Mouse (Mus musculus) gastrocnemius, postnatal 10 days (tissue): ENCODE measurements around the gene Iba57. TPM values are rescaled to one million over a fixed set of nuclear protein-coding genes. Genes with fewer than 3 reads are reported as not detected.
"Not testable (repeated sequence)": the region's sequence is repeated elsewhere in the genome, so short reads cannot be mapped to it uniquely, and the experiment has no call there.

Experiments
- DNase-seq: peaks from one replicate; pipeline ENCODE4 v3.0.0; 2021; ENCODE audit warnings: mixed read lengths
- long read RNA-seq, 2 experiments: library from polyadenylated mRNA; stranded (forward); transcript quantifications; one replicate each; pipeline ENCODE4 v2.0.0; 2021
- total RNA-seq, 2 experiments: library from RNA; stranded (reverse); gene quantifications; 2 replicates each; pipeline ENCODE4 v1.2.3; 2021

Iba57 gene
- 10 to 100 TPM in 1 of 2 experiments, 1 to 10 TPM in 1; 9.4 to 10.6 TPM for total RNA-seq
- long read RNA-seq, experiment 1, full-length matches to known transcripts: 1 of 2 reads
- long read RNA-seq, experiment 1, partial matches to known transcripts: 1 of 2 reads
- long read RNA-seq, experiment 1, other reads (novel, unspliced or antisense): 0 of 2 reads
- long read RNA-seq, experiment 2, full-length matches to known transcripts: 3 of 8 reads
- long read RNA-seq, experiment 2, partial matches to known transcripts: 3 of 8 reads
- long read RNA-seq, experiment 2, other reads (novel, unspliced or antisense): 2 of 8 reads

DNA sequence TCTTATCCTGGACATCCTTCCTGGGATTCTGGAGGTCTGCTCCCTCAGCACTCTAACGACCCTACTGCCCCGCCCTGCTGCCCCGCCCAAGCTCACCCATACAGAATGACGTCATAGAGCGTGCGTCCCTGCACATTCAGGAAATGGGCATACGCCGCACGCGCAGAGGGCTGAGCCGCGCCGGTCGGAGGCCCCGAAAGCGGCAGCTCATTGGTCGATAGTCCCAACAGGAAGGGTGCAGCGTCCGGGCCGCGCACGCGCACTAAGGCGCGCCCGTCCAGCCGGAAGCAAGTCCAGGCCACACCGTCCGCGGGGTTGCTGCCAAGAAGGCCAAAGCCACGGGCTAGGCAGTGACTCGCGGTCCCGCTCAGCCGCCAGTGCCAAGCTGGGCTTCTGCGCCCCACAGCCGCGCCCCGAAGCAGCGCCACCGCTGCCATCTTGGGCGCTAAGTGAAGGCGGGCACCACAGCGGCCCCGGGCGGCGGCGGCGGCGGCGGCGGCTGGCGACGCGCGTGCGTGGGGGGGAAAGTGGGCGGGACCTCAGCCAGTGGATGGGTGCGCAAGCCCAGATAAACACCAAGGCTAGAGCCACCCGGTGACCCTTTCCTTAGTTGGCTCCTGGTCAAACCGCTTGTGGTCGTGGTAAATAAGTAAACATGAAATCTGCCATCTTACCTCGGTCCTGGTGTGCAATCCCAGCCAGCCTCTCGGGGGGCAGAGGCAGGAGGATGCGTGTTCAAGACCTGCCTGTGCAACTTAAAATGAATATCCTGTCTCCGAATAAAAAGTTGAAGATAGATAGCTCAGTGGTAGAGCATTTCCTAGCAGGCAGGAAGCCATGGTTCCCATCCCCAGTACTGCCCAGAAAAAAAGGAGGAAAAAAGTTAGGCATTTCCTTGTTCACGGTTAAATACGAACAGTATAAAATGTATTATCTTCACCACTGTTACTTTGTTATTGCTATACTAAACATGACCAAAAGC, at the start of gene Iba57:
Gene Iba57, minus strand, starts transcription at position 485 of the 982 bp plus-strand sequence.
- DNase-seq: peak; percentile 92

DNA sequence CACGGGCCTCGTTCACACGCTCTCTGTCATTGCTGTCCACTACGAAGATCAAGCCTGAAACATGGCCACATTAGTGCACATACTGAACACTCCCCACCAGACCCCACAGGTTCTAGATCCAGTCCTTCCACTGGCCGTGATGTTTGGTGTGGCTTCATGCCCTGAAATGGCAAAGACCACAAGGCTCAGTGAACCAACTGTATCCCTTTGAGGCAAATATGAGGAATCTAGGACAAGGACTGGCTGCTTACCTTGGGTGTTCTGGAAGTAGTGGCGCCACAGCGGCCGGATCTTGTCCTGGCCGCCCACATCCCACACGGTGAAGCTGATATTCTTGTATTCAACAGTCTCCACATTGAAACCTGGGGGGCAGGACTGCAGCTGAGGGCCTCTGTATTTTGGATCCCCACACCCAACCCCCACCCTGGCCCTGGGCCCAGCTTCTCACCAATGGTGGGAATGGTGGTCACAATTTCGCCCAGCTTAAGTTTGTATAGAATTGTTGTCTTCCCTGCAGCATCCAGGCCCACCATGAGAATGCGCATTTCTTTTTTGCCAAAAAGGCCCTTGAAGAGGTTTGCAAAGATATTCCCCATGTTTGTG, 49.5 kb upstream of the Iba57 start:
- DNase-seq: no peak

DNA sequence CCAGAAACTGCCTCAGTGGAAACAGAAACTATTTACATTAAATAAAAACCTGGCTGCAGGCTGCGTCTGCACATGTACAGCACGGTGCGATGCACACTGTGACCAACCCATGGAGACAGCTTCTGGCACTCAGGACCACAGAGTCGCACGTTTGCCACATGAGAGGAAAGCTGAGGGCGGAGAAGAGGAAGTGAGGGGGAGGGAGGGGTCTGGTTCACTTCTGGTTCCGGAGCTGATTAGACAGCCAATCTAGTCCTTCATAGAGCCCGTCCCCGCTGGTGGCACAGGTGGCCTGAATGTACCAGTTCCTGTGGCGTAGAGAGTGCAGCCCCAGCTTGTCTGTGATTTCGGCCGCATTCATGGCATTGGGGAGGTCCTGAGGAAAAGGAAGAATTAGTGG, 48.8 kb upstream of the Iba57 start:
- not testable (repeated sequence) for DNase-seq

DNA sequence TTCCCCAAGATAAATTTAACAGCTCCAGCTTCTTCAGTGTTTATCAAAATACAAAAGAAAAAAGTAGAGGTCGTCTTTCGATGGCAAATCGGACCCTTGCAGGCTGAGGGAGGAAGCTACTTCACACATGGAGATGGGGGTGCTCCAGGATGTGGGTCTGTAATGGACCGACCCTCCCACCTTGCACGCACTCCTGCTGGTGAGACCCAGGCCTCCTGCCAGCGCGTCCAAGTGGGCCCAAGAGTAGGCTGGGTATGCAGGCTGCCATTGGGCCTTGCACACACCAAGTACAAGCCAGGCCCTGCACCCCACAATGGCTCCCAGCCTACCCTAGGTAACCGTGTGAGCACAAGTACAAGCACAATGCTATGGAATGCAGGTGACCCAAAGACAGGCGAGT, 48.0 kb upstream of the Iba57 start:
- not testable (repeated sequence) for DNase-seq

DNA sequence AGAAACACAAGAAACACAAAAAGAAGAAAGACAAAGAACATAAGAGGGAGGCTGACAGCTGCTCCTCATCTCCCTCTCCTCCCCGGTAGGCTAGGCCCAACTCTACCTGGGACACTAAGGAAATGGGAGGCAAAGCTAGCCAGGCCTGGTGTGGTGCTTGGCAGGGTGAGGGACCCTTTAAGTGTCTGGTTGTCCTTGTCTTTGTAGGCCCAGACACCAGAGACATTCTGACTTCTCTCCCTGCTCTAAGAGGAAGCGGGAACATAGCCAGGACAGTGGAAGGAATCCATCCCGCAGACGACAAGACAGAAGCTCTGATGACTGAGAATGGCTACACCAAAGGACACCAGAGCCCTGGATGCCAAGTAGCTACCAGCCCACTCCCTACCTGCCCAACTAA, 46.5 kb upstream of the Iba57 start:
- no peak for DNase-seq

DNA sequence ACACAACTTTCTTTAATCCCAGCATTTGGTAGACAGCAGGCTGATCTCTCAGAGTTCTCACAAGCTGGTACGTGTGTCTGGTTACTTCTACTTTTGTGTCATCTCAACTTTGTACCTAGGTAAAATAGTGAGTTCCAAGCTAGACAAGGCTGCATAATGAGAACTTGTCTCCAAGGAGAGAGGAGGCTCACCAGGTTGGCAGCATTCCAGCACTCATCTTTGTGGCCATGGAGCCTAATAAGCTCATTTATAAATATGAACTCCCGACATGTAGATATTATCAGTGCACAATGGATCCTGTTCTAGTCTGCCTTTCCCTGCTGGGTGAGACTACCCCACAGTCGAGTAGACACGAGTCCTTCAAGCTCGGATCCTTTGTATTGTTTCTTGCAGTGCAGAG, 46.0 kb upstream of the Iba57 start:
- DNase-seq: no peak

DNA sequence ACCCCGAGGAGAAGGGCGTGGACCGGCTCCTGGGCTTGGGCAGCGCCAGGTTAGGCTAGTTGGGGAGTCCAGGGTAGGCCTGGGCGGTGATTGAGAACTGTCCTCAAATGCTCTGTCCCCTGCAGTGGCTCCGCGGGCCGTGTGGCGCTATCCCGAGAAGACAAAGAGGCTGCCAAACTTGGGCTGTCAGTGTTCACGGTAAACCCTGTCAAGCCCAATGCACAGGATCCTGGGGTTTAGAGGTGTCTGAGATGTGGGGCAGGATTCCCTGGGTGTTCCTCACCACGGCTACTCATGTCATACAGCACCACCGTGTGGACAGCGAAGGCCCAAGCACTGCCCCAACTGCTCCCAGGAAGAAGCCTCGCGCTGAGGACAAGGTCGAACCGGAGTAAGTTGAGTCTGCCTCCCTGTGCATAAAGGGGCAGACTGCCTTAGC, 45.5 kb upstream of the Iba57 start:
- peak; percentile 59 for DNase-seq

DNA sequence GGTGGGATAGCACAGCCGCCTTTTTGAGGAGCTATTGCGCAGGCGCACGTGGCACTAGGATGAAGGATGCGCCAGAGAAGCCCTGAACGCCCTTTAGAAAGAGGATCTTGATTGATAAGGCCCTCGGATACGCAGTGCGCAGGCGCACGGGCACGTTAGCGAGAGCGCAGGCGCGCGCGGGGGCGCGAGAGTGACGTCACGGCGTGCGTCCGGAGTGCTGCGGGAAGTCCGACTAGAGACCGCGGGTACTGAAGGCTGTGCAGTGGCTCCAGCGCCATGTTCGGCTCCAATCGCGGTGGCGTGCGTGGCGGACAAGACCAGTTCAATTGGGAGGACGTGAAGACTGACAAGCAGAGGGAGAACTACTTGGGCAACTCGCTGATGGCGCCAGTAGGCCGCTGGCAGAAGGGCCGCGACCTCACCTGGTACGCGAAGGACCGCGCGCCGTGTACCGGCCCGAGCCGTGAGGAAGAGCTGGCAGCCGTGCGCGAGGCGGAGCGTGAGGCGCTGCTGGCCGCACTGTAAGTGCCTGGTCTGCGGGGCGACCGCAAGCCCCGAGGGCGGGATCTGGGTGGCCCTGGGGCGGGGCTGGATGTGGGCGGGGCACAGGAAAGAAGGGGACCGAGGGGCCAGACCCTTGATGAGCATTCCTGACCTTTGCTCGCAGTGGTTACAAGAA, 44.8 kb upstream of the Iba57 start, which contains the start of gene 2310033P09Rik:
Gene 2310033P09Rik, plus strand, starts transcription at position 169 of the 679 bp plus-strand sequence.
- DNase-seq: peak; percentile 92

DNA sequence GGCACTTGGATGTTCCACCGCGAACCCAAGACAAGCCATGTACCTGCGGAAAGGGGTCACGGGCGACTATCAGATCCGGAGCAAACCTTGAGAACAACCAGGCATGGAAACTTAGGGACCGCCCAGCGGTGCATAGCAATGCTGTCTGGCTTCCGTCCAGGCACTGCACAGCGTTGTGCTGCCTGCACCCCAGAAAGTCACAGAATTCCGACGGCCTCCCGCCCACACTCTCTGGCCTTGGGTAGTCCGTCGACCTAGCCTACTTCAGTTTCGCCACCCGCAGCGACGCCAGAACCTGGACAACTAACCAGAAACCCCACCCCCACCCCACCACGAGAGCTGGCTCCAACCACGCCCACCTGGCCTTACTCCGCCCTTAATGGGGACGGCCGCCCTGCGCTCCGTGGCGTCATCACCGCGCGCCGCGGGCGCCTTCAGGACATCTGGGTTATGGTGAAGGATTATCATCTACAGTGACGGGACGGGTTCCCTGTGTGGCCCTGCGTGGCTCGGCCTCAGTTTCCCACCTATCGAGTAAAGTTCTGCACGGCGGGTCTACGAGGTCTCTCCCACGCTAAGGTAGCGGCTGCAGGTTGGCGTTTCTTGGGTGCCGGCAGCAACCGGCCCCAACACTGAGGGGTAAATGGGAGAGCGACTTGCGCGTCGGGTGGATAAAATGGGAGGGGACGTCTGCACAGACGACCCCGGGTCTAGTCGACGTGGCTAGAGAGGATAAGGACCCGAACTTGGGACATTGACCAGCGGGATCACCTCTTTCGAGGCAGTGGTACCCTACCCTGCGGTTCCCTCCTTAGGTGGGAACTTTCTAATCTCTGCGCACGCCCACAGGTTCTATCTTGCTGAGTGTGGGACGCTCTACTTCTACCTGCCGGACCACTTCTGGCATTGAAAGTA, 38.8 kb upstream of the Iba57 start, which contains the start of gene Mrpl55:
Gene Mrpl55, plus strand, starts transcription at position 406 of the 915 bp plus-strand sequence.
- DNase-seq: peak; percentile 97

DNA sequence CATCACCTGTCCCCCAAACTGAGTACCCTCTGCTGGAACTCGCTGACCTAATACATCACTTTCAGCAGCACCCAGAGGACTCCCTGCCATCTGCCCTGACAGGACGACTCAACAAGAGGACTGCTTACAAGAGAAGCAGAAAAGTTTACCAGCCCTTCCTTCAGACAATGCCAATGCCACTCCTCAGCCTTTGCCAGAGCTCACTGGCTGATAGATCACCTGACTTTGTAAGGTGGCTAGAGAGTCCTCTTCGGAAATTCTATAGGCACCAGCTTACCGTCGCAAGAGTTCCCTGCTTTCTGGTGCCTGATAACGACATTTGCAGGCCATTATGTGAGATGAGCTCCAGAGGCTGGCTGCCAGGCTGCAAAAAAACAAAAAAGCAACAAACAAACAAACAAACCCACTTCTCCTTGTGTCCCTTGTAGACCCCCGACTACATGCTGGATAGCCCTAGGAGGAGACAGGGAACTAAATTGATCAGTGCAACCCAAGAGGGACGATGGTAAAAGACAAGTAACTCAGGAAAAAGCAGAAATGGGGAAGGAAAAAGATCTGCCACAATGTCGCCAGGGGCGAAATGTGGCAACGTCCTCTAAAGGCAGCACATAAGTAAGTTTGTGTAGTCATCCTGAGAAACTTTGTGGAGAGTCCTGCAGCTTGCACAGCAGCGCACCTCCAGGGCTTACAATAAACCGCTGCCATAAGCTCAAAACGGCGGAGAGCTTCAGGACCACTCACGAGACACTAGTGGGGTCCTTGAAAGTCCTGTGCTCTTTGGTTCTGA, 37.9 kb upstream of the Iba57 start:
- no peak for DNase-seq

DNA sequence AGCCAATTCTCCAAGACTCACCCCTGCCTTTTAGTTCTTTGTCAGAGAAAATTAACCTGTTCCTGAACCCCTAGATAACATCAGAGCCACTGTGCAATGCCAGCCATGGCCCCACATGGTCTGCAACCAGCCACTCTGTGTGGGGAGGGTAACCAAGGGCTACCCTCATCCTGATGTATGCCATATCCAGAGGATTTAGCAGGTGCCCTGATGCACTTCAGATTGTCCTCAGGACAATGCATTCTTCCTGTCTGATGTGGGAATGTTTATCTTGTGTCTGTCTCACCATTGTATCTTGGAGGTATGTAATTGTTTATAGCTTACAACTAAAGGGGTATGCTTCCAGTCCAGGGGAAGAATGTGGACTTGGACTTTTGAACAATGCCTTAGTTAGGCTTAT, 32.7 kb upstream of the Iba57 start:
- no peak for DNase-seq

DNA sequence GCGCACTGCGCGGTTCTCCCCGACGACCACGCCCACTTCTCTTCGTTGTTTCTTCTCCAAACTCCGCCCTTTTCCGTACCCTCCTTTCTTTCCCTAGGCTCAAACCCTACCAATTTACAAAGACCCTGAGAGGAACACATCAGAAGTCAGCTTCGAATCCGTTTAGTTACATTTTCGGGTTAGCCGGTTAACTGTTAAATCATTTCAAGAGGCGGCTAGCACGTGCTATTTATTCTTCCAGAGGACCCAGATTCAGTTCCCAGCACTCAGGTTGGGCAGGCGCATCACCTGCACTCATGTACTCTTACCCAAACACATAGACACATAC, 28.5 kb upstream of the Iba57 start, which contains the start of gene Guk1:
Gene Guk1, minus strand, starts transcription at position 154 of the 328 bp plus-strand sequence.
- no peak for DNase-seq

DNA sequence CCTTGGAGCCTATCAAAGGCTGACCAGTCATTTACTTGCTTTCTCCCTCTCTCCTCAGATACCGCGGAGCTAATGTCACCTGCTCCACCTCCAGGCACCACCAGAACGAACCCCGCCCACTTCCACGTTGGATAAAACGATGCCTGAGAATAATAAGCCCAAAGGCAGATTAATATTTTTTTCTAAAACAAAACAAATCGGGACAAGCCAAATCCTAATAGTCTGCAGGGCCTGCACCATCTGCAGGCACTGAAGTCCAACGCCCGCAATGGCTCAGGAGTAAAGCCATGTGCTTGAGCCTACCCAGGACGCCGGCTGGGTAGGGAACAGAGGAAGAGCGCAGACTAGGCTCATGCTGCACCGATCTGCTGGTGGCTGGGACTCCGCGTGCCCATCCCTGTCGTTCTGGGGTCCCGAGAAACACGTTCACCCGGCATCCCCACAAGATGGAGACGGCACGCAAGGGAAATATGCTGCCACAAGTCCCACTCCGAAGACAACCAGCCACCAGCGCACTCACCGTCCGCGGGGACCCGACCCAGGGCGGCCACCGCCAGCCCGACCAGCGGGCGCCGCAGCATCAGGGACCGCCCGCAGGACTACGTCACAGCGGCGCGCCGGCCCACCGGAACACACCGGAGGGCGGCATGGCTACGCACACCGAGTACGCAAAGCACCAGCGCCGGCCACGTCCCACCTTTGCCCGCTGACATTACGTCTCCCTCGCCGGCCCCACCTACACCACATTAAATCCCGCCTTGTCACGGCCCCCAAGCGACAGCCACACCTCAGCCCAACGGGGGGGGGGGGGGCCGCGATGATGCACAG, 27.9 kb upstream of the Iba57 start:
- DNase-seq: peak; percentile 86

DNA sequence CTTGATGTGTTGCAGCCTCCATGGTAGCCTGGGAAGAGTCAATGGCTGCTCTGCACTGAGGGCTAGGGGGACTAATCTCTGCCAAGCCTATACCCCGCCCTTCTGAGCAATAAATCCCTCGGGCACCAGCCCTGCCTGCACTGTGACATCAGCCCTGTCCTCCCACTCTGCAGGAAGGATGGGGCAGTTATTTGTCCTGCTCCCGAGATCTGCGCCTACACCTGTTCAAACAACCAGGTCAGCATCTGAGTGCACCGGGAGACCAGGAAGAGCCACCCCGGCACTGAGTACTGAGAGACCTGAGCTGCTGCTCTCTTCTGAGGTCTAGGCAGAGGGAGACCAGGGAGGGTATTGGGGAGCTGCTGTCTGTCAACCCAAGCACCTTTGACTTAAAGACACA, 24.2 kb upstream of the Iba57 start:
- DNase-seq: no peak

DNA sequence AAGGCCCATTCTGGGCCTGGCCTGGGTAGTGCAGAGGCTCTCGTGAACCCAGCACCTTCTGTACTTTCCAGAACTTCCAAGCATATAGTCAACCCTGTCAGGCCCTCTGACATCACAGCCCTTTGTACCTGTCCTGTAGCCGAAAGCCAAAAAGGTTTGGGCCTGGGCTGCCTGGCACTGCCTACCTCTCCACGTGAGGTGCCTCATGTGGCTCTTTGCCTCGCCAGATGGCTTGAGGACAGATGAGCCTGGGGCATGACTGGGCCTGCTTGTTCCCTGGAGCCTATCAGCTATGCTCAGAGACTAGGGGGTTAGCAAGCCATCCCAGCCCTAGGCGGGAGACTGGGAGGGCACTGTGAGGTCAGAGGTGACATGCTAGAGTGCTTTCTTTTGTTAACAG, 22.0 kb upstream of the Iba57 start:
- DNase-seq: no peak

DNA sequence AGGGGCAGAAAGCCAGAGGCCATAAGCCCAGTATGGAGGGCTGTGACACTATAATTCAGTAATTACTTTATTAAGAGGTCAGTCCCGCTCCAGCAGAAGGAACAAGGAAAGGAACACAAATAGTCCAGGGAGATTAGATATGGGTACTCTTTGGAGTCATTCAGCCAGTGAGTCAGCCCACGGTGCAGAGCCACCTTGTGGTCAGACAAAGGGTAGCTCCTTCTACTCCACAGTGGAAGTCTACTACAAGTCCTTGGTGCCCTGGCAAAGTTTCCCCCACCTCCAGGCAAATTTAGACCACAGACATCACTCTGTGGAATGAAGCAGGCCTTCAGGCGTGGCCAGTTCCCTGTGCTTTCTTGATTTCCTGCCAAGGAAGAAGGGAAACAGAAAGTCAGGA, 20.3 kb upstream of the Iba57 start:
- peak; percentile 55 for DNase-seq

DNA sequence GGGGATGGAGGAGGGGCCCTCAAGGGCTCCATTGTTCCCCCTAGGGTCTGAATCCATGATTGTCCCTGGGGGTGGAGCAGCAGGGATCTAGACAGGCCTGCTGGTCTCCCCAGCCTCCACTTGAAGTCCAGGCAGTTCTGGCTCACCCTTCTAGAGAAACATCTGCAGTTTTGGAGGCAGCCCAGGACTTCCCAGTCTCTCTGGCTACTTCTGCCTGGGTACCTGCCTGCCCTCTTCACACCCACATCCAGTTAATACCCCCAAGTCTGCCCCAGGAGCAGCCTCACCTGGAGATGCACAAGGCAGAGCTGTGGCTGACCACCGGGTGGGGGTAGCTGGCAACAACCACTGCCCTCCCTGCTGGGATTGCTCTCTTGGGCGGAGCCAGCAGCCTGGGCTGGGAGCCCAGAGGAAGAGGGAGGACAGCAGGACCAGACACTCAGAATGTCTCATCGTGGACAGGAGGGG, 19.4 kb upstream of the Iba57 start, which contains the start of gene Gjc2:
Gene Gjc2, minus strand, starts transcription at position 350 of the 468 bp plus-strand sequence.
- DNase-seq: peak; percentile 60

DNA sequence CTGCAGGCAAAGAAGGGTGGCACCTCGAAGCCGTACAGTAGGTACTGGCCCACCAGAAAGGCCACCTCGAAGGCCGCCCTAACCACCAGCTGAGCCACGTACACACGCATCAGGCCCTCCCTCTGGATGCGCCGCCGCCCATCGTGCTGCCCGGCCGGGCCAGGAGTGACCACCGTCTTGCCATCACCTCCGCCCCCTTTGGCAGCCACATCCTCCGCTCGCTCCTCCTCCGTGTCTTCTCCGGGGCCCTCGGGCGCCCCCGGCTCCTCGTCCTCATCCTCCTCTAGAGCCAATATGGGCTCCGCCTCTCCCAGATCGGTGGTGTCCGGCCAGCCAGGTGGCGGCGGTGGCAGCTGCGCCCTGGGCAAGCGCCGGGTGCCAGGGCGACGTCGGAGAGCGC, 13.4 kb upstream of the Iba57 start:
- DNase-seq: peak; percentile 22

DNA sequence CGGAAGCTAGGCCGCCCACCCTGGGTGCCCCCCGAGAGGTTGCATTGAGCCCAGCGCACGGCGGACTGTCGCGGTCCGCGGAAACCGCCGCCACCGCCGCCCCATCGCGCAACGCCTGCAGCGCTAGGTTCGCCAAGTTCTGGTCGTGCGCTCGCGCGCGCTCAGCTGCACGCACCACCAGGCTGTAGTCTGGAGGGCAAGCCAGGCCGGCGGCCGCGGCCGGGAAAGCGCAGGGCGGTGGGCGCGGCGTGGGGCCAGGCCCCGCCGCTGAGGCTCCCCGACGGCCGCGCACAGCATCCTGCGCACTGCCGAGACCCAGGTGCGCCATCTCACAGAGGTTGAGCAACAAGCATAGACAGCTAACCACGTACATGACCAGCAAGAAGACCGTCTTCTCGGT, 12.9 kb upstream of the Iba57 start:
- peak; percentile 25 for DNase-seq
